Mouse (Mus musculus) heart, embryonic 16.5 days (tissue): Measurements from ENCODE around the gene Bphl. TPM values are rescaled to one million over a fixed set of nuclear protein-coding genes. Genes with fewer than 3 reads are reported as not detected.

ENCODE experiments used
- ATAC-seq: fragments of 200-750 bp; cut with Nextera tagmentation; replicated peaks from 2 replicates; pipeline ENCODE4 v1.8.0; 2017; ENCODE audit warnings: moderate number of reproducible peaks; ENCODE audit not compliant: insufficient read depth, low FRiP score; ENCODE audit errors: extremely low read depth
- H3K27ac ChIP-seq: fragments of 300-500 bp; sonication (generic); 2 replicates; pipeline ENCODE4 v1.5.1; 2014; ENCODE audit warnings: mild to moderate bottlenecking, low read length, control low read depth, moderate library complexity
- H3K27me3 ChIP-seq: fragments of 300-500 bp; sonication (generic); 2 replicates; pipeline ENCODE4 v1.6.1; 2014; ENCODE audit warnings: low read length, mixed read lengths; ENCODE audit not compliant: control insufficient read depth, insufficient read depth
- H3K36me3 ChIP-seq: fragments of 300-500 bp; sonication (generic); 2 replicates; pipeline ENCODE4 v1.6.1; 2014; ENCODE audit not compliant: control insufficient read depth, insufficient read depth
- H3K4me1 ChIP-seq: fragments of 300-500 bp; sonication (generic); 2 replicates; pipeline ENCODE4 v1.6.1; 2014; ENCODE audit warnings: low read length, mixed read lengths; ENCODE audit not compliant: control insufficient read depth, insufficient read depth
- H3K4me2 ChIP-seq: fragments of 300-500 bp; sonication (generic); 2 replicates; pipeline ENCODE4 v1.6.1; 2014; ENCODE audit warnings: low read depth, mild to moderate bottlenecking, control low read depth, low read length
- H3K4me3 ChIP-seq: fragments of 300-500 bp; sonication (generic); 2 replicates; pipeline ENCODE4 v1.5.1; 2014; ENCODE audit warnings: mild to moderate bottlenecking, control low read depth, low read length
- H3K9ac ChIP-seq: fragments of 300-500 bp; sonication (generic); 2 replicates; pipeline ENCODE4 v1.6.1; 2014; ENCODE audit warnings: low read length, control low read depth
- H3K9me3 ChIP-seq: fragments of 300-500 bp; sonication (generic); replicated peaks from 2 replicates; pipeline ENCODE4 v1.6.1; 2016; ENCODE audit warnings: low read length; ENCODE audit not compliant: control insufficient read depth
- WGBS: fragments of 180-500 bp; shearing (Covaris S2); extraction: QIAGEN DNeasy Blood & Tissue Kit; methylation state at CpG from one replicate; pipeline ENCODE4 v1.1.7; 2014; 5-methylcytosine and 5-hydroxymethylcytosine counted together
- polyA plus RNA-seq: library from polyadenylated mRNA; unstranded; fragments of >200 nt; fragmentation: Nextera tagmentation; extraction: Ambion mirVana; gene quantifications from 2 replicates; pipeline ENCODE4 v1.2.1, GENCODE M21; 2015

The Bphl gene
- polyA plus RNA-seq, 1 experiment from 2014 or later = 54.6 TPM

DNA sequence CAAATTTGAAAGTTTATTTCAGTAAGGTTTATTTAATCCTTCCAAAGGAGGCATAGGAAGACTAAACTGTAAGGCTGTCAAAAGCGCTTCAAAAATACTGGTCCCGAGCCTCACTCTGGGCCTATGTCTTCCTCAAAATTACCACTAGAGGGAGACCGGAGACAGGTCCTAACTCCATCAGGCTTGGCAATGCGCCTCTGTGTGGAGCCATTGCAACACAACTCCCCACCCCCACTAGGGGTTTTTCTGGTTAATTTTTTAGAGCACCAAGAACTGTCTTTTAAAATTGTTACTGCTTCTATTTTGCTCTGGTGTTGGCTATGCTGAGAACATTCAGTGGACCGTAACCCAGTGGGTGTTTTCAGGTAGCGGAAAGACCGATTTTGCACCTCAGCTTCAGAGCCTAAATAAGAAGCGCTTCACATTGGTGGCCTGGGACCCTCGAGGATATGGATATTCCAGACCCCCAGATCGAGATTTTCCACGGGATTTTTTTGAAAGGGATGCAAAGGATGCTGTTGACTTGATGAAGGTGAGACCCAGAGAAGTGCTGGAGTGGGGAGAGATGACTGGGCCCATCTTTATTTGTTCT lies 9.1 kb downstream of the Bphl start:
- Histone ChIP-seq H3K4me3 (no peak overlapping the region), H3K9me3 (no peaks in the 10 kb centered on the region), H3K9ac (no peak overlapping the region), H3K4me2 (no peak overlapping the region), H3K4me1 (peaks cover 3% of the 10 kb centered on the region; the same call in 1 of the 2 replicates), H3K27me3 (no peaks in the 10 kb centered on the region), H3K27ac (no peak overlapping the region), H3K36me3 (peaks cover 13% of the 10 kb centered on the region)
- 41% methylated on average over 11 of the region's 11 CpGs for WGBS
- ATAC-seq = peak; percentile 75; the same call in 1 of the 2 replicates

DNA sequence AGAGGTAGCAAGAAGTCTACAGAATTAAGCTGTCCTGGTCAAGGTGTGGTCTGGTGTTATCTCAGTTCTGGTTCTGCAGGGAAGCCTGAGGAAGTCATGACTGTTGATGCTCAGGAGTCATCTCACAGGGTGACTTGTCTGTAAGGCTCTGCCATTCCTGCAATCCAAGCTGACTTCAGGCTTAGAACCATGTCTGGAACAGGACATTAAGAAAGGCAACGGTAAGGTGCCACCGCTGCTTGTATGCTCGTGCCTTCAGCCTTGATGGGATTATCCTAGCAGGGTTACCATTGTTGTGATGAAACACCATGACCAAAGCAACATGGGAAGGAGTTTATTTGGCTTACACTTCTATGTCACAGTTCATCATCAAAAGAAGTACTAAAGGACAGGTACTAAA lies 10.1 kb downstream of the Bphl start:
- Histone ChIP-seq H3K4me3 (no peak overlapping the region), H3K9ac (no peak overlapping the region), H3K4me2 (no peak overlapping the region), H3K27ac (no peak overlapping the region), H3K4me1 (peaks cover 3% of the 10 kb centered on the region; the same call in 1 of the 2 replicates), H3K27me3 (no peaks in the 10 kb centered on the region), H3K9me3 (no peaks in the 10 kb centered on the region), H3K36me3 (peaks cover 13% of the 10 kb centered on the region)
- WGBS = 88% methylated on average over 3 of the region's 3 CpGs
- no peak for ATAC-seq

DNA sequence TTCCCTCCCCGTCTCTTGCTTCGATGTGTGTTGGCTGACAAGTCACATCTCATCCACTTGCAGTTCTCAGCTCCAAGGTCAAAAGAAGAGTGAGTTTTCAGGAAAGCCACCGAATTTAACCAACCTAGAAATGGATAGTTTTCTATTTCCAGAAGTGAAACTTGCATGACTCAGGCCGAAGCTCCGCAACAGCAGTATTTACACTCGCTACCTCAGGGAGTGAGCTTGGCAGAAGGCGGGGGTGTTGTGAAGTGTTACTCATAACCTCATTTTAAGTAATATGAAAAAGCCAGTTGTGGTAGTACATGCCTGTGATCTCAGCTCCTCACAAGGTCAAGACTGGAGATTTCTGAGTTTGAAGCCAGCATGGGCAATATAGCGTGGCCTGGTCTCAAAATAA lies 13.1 kb downstream of the Bphl start:
- 92% methylated on average over 8 of the region's 8 CpGs for WGBS
- H3K36me3 ChIP-seq = peaks cover 14% of the 10 kb centered on the region

DNA sequence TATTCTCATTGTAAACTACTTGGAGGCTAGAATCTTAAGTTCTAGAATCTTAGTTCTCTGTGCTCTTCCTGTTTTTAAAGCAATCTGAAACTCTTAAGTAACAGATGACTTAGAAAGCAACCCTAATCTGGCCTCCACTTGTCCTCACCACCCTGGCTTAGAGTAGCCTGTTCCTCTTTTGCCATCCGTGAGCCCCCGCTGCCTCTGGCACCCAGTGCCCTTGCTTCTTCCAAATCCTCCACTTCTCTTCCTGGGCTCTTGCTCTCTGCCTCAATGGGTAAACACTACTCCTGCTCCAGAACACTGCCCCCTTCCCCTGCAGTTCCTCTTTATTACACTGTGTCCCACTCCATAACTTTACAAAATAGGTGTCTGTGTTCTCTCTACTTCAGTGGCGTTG lies 14.3 kb downstream of the Bphl start:
- H3K9me3 ChIP-seq = peaks cover 2% of the 10 kb centered on the region; the same call in 1 of the 2 replicates
- no peak overlapping the region for H3K4me2 ChIP-seq
- no peak for ATAC-seq
- H3K4me3 ChIP-seq = no peak overlapping the region
- H3K36me3 ChIP-seq = peaks cover 23% of the 10 kb centered on the region
- no peaks in the 10 kb centered on the region for H3K4me1 ChIP-seq
- 90% methylated on average over 3 of the region's 3 CpGs for WGBS
- H3K9ac ChIP-seq = no peak overlapping the region
- H3K27me3 ChIP-seq = no peaks in the 10 kb centered on the region
- no peak overlapping the region for H3K27ac ChIP-seq

More for the DNA sequence above, 13.1 kb downstream of the Bphl start:
- no peak for ATAC-seq
- Histone ChIP-seq H3K9me3 (no peaks in the 10 kb centered on the region), H3K27me3 (no peaks in the 10 kb centered on the region), H3K4me2 (no peak overlapping the region), H3K4me3 (no peak overlapping the region), H3K27ac (no peak overlapping the region), H3K9ac (no peak overlapping the region), H3K4me1 (no peaks in the 10 kb centered on the region)

DNA sequence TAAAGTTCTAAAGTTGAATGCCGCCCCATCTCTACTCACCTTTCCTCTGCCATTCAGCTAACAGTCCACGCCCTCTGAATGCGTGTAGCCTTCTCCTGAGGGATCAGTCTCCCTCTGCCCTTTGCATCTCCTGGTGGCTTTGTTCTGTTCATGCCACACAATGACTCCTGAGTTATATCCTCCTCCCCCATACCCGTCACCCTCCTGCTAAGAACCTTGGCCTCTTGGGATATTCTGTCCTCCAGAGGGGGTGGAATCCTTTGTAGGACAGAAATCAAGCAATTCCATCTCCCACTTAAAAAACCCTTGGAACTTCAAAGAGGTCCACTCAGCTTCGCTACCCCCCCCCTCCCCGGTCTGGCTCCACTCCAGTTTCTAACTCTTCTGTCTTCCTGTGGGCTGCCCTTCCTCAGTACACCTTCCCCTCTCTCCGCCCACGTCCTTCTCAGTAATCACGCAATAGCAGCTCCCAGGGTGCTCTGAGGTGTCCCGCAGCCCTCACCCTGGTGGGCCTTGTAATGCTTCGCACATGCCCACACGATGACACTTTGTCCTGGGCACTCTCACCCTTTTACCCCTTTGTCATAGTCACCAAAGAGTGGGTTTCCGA lies 16.4 kb downstream of the Bphl start:
- no peak for ATAC-seq
- Histone ChIP-seq H3K4me1 (no peaks in the 10 kb centered on the region), H3K9me3 (peaks cover 2% of the 10 kb centered on the region; the same call in 1 of the 2 replicates), H3K36me3 (peaks cover 22% of the 10 kb centered on the region), H3K9ac (no peak overlapping the region), H3K27ac (no peak overlapping the region), H3K4me3 (no peak overlapping the region), H3K27me3 (no peaks in the 10 kb centered on the region), H3K4me2 (no peak overlapping the region)
- WGBS = 73% methylated on average over 13 of the region's 13 CpGs

DNA sequence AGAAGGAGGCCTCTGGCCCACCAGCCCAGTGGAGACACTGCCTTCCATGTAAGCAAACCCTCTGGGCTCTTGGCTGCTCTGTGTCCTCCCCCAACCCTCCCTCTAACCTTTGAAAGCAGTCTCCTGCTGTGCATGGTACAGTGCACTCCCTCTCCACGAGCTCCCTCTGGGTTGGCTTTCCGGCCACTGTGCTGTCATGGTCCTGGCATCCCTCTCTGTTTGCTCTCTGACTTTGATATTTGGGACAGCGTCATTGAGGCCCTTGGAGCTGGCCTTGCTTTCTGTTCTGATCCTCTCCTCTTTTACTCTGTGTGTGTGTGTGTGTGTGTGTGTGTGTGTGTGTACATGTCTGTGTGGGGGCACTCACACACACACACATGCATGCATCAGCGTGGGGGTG lies 17.0 kb downstream of the Bphl start:
- Histone ChIP-seq H3K4me2 (no peak overlapping the region), H3K9ac (no peak overlapping the region), H3K9me3 (peaks cover 2% of the 10 kb centered on the region; the same call in 1 of the 2 replicates), H3K27ac (no peak overlapping the region), H3K4me1 (no peaks in the 10 kb centered on the region), H3K27me3 (no peaks in the 10 kb centered on the region), H3K36me3 (peaks cover 22% of the 10 kb centered on the region), H3K4me3 (no peak overlapping the region)
- 71% methylated on average over 4 of the region's 4 CpGs for WGBS
- no peak for ATAC-seq

DNA sequence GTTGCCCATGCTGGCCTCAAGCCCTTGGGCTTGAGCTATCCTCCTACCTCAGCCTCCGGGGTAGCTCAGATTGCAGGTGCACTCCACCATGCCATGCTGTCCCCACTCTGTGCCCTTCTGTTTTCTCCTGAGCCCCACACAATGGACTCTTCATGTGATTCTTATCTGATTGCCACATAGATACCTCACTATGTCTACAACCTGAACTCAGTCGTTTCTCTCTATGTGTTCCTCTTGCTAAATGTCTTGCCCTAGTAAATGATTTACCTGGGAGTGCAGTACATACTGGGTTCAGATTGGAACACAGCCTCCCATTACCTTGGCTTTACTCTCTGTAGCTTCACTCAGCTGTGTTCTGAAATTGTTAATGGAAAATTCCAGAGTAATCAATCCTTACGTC lies 17.6 kb downstream of the Bphl start:
- WGBS = 82% methylated on average over 3 of the region's 3 CpGs
- no peak for ATAC-seq
- no peak overlapping the region for H3K4me3 ChIP-seq
- no peaks in the 10 kb centered on the region for H3K27me3 ChIP-seq
- peaks cover 22% of the 10 kb centered on the region for H3K36me3 ChIP-seq
- no peak overlapping the region for H3K27ac ChIP-seq
- no peak overlapping the region for H3K9ac ChIP-seq
- H3K4me2 ChIP-seq = no peak overlapping the region
- no peaks in the 10 kb centered on the region for H3K4me1 ChIP-seq
- H3K9me3 ChIP-seq = peaks cover 2% of the 10 kb centered on the region; the same call in 1 of the 2 replicates

DNA sequence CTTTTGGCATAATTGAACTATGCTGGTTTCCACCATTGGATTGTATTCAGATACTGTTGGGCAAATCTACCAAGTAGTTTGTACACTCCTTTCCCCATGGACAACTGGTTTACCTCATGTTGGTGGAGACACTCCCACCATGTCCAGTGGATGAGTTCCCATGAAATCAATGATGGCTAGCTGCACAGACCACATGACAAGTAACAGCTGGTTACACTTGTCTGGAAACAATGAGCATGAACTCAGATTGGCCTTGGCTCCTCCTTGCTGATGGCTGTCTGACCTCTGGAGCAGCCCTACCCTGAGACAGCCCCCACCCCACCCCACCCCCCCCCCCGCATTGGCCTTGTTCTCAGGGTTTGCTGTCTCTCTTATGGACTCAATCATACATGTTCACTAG lies 19.9 kb downstream of the Bphl start:
- H3K4me2 ChIP-seq = no peak overlapping the region
- WGBS = 90% methylated on average over 1 of the region's 1 CpGs
- H3K27ac ChIP-seq = no peak overlapping the region
- H3K36me3 ChIP-seq = peaks cover 23% of the 10 kb centered on the region
- peaks cover 2% of the 10 kb centered on the region; the same call in 1 of the 2 replicates for H3K9me3 ChIP-seq
- no peak overlapping the region for H3K4me3 ChIP-seq
- H3K27me3 ChIP-seq = no peaks in the 10 kb centered on the region
- no peak overlapping the region for H3K9ac ChIP-seq
- H3K4me1 ChIP-seq = no peaks in the 10 kb centered on the region
- ATAC-seq = no peak

DNA sequence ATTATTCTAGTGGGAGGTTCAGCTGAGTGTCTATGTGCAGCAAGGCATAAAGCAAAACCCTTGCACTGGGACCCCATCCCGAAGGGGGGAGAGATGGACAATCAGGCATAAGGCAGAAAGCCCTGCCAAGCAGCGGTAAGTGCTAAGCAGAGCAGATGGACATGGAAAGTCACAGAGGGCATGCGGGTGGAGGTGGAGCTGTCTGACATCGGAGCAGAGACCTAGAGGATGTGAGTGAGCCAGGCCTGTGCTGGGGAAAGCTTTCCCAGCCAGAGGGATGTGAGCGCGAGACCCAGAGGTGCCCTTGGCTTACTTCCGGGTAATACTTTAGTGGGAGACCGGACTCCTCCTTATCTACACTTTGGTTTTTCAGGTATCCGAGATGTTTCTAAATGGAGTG lies 22.7 kb downstream of the Bphl start:
- no peak overlapping the region for H3K9ac ChIP-seq
- no peak overlapping the region for H3K27ac ChIP-seq
- peaks cover 26% of the 10 kb centered on the region for H3K36me3 ChIP-seq
- WGBS = 76% methylated on average over 9 of the region's 9 CpGs
- H3K9me3 ChIP-seq = peaks cover 2% of the 10 kb centered on the region; the same call in 1 of the 2 replicates
- ATAC-seq = no peak; the same call in 1 of the 2 replicates
- H3K4me1 ChIP-seq = no peaks in the 10 kb centered on the region
- no peak overlapping the region for H3K4me3 ChIP-seq
- H3K27me3 ChIP-seq = no peaks in the 10 kb centered on the region
- no peak overlapping the region for H3K4me2 ChIP-seq
